Mouse (Mus musculus) monocyte, adult 5-6 weeks (primary cell): ENCODE data around the gene Pnma1. TPM values are rescaled to one million over a fixed set of nuclear protein-coding genes. Genes with fewer than 3 reads are reported as not detected.
A peak's percentile ranks its signal among the peaks of the same experiment; 100 is the strongest.

Experiments used
- ATAC-seq: fragments of 153-309, 156-312 bp; replicated peaks from 2 replicates; pipeline ENCODE4 v1.8.0; 2017; ENCODE audit warnings: mild to moderate bottlenecking; ENCODE audit not compliant: low TSS enrichment, insufficient number of reproducible peaks, severe bottlenecking, poor library complexity, low FRiP score
- total RNA-seq: library from RNA; stranded (forward); fragments of 200-1000, 200-491, 200-594 nt; gene quantifications from 3 replicates; pipeline ENCODE4 v1.2.3, GENCODE M21; 2017

Gene Pnma1
- total RNA-seq, 1 experiment from 2014 or later, result 3.5 TPM

DNA sequence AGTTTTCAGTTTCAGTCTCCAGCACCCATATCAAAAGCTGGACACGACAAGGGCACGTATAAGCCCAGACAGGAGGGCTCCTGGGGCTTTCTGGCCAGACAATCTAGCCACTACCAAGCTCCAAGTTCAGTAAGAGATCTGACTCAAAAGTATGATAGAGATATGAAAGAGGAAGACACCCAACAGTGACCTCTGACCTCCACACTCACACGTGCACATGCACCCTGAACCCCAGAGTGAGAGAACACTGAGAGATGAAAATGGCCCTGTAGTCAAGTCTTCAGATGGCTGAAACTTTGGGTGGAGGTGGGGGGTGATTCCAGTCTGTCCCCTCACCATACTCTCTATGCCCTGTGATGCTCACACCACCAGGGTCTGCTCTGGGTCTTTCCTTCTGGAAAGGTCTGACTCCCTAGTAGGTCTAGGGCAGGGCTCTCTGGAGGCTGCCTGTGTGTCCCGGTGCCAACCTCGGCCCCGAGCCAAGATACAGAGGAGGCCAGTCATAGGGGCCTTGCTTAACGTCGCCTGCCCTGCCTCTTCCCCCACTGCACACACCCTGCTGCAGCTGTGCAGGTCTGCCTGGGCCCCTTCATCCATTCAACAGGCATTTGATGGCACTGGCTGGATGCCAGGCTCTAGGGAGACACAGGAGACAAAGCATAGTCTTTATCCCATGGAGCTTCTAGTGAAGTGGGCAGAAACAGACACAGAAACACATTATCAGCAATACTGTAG is 32.6 kb upstream of the Pnma1 start:
- ATAC-seq, result 0 out of 2 replicates have a peak, but pooled peaks have one; percentile 41

DNA sequence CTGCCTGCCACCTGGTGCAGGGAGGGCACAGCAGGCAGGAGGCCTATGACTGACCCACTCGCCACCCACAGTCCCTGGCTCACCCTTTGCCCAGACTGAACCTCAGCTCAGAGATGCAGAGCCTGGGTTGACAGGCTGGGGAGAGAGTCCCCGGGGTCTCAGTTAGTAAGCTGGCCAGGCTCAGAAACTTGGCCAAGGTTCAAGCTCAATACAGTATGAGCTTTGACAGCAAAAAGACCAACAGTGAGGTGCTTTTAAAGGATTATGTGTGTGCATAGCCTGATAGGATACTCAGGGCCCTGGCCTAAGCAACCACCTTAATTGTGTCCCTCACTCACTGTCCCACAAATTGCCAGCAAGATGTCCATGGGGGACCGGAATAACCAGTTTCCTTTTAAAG is 31.8 kb upstream of the Pnma1 start:
- ATAC-seq, result no peak

DNA sequence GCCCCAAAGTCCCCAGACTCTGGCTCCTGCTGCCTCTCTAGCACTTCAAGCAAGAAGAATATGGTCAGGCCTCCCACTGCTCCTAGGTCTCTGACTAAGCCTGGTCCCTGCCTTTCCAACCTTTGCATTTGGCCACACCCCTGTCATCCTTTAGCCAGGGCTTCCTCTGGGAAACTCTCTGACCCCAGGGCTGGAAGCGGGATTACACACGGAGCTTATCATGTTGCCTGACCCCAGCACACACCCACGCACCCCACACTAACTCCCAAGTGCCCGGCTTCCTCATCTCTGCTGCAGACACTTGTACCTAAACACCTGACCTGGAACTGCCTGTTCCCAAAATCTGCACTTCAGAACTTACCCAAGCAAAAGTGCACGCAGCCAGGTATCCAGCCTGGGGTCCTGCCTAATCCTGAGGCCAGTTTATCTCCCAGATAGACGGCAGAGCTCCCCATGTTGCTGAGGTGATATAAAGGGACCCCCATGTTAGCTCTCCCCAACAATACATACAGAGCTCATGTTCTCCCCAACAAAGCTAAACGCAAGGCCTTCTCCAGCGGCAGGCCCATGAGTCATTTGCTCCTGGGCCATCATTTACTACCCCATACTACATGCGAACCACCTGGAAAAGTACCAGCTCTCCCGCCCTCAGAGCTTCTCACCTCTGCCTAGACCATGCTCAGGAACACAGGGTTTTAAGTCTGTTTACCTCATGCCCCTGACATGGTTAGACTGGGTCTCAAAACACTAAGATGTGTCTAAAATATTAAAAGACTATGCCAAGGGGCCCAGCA is 30.6 kb upstream of the Pnma1 start:
- ATAC-seq, result no peak

GRCm38 (mm10) chr12:84178052-84178451 is 29.8 kb upstream of the Pnma1 start:
- no peak for ATAC-seq

- no peak for ATAC-seq
Observed at GRCm38 (mm10) chr12:84176886-84177765, 28.8 kb upstream of the Pnma1 start.

- ATAC-seq, result no peak
Observed at GRCm38 (mm10) chr12:84176126-84176769, 28.0 kb upstream of the Pnma1 start.

- peak; percentile 67 for ATAC-seq
Observed at GRCm38 (mm10) chr12:84175659-84176061, 27.4 kb upstream of the Pnma1 start.

DNA sequence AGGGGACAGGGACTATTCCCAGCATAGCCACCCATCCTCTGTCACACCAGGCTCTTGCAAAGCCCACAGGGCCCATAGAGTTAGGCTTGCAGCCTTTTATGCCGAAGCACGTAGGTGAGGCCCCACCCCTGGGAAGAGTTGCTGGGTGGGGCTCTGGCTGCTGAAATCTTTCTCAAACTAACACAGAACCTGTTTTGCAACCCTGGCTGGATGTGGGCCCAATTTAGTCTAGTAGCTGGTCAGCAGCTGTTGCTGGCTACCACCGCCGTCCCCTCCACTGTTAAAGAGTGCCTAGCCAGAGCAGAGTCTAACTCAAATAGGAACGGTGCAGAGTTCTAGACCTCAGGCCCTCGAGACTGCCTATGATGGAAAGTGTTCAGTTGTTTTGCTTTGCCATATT is 26.6 kb upstream of the Pnma1 start:
- ATAC-seq, result no peak; the same call in 1 of the 2 replicates

GRCm38 (mm10) chr12:84174190-84174811 is 26.0 kb upstream of the Pnma1 start:
- ATAC-seq, result peak; percentile 37

DNA sequence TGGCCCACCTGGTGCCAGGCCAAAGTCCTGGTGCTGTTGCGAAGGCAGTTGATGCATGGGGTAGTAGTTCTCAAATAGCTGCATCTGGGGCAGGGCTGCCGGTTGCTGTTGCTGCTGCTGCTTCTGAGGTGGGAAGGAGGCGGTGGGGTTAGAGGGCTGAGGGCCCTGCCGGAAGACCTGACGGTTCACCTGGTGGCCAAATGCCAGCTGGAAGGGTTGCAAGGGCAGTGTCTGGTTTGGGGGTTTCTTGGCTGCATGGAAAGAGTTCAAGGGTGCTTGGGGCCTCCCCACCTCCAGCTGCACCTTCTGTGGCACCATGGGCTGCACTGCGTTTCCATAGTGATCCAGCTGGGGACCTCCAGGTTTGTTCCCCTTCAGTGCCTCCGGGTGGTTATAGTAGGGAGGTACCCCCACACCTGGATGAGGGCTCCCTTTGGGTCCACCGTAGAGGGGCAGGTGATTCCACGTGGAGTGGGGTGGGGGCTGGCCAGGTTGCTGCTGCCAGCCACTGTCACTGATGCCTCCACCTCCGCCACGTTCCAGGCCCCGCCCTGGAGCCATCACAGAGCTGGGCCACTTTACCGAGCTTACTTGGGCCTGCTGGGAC is 25.1 kb upstream of the Pnma1 start:
- ATAC-seq, result no peak

DNA sequence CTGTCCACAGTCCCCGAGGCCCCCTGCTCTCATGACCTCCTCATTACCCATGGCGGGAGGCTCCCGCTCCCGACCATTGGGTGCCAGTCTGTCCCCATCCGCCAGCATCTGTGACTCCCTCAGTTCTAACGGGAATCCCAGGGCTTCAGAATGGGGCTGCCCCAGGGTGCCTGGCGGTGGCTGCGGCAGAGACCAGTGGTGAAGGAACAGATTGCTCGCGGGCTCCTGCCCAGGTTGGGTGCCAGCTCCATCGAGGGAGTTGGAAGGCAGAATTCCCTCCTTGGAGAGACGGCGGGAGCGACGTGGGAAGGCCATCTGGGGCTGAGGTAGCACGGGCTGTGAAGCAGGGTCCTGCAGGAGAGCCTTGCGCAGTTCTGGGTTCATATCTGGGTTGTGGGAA is 24.6 kb upstream of the Pnma1 start:
- ATAC-seq, result no peak

DNA sequence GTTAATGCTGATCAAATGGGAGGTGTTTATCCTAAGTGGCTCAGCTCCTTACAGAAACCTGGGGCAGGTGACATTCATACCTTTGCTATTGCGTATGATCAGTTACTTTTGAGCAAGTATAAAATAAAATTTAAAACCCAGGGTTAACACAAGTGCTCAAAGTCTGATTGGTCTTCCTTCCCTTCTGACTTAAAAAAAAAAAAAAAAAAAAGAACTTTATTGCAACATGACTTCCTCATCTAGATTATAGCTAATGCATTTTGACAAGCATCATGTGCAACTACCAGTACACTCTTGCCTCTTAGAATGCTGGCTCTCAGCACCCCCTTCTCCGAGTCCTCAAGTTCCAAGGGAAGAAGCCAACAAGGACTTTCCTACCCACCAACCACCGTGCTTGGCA is 23.9 kb upstream of the Pnma1 start:
- no peak for ATAC-seq

DNA sequence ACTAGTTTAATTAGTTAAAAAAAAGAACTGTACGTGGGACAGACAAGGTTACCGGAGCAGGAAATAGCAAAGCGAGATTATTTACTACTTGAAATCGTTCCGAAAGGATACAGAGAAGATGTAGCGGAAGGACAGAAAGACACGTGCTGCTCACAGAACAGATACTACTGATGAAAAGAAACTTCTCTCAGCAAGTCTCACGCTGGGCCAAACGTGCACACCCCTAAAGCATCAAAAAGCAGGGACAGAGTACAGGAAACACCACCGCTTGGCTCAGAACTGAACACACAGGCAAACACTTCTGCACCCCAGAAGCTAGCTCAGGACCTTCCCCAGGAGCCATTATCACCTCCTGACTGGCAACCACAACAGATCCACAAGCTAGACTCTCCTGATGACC is 22.3 kb upstream of the Pnma1 start:
- no peak for ATAC-seq

- ATAC-seq, result no peak
Observed at GRCm38 (mm10) chr12:84165631-84166373, 17.5 kb upstream of the Pnma1 start.

DNA sequence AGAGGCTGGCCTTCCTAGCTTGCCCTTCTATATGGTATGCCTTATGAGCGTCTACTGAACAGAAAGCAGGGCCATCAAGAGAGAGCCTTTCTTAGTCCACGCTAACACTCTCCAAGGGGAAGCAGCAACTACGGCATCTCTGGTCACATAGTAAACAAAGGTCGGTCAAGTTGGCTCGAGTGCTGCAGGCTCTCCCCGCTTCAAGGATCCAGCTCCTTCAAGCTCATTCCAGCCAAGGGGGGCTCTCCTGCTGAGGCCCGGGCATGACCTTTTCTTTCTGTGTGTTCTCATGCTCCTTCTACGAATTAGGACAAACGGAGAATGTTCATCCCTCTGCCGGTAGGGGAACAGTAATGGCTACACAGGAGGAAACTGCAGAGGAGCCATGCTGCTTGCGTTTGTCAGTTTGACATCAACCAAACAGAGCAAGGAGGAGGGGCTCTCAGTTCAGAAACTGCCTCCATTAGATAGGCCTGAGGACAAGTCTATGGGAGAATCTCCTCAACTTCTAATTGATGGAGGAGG is 15.4 kb upstream of the Pnma1 start:
- ATAC-seq, result no peak

GRCm38 (mm10) chr12:84163133-84163532 is 14.8 kb upstream of the Pnma1 start:
- peak; percentile 67 for ATAC-seq
